Mouse (Mus musculus) heart, postnatal 25 days (tissue): Measurements from ENCODE around the gene Frat2. TPM values are rescaled to one million over a fixed set of nuclear protein-coding genes. Genes with fewer than 3 reads are reported as not detected.
A peak's percentile ranks its signal among the peaks of the same experiment; 100 is the strongest.
"Not testable (repeated sequence)": the region's sequence is repeated elsewhere in the genome, so short reads cannot be mapped to it uniquely, and the experiment has no call there.

Source experiments
- DNase-seq: peaks from one replicate; pipeline ENCODE4 v3.0.0; 2022; ENCODE audit warnings: low spot score
- intact Hi-C: fragments of 180-260 bp; cut with DNase I; formaldehyde crosslinking; loops from one replicate; pipeline ENCODE4 v1.15.1; 2025
- total RNA-seq, 2 experiments: library from RNA; stranded (reverse); gene quantifications; 2 replicates each; pipeline ENCODE4 v1.2.3; 2021

Frat2 gene
- 1 to 10 TPM; 5.6 to 5.8 TPM for total RNA-seq

GRCm38 (mm10) chr19:41847992-41848851 is at the start of gene Frat2:
TSS of gene Frat2 (minus strand) at chr19:41848132.
- intact Hi-C loops: loop anchor here (2.0 kb wide), 2 partner anchors 17 to 45 kb away; partner anchors contain the start of gene Arhgap19
- DNase-seq: peak; percentile 80

GRCm38 (mm10) chr19:41896319-41896711 is 48.4 kb upstream of the Frat2 start:
- DNase-seq: no peak

GRCm38 (mm10) chr19:41895460-41896318 is 47.8 kb upstream of the Frat2 start, which contains the start of gene Rrp12:
TSS of gene Rrp12 (minus strand) at chr19:41896173.
- peak; percentile 65 for DNase-seq
- intact Hi-C loops: no loop called here

More at GRCm38 (mm10) chr19:41896319-41896711, 48.4 kb upstream of the Frat2 start:
- intact Hi-C loops: no loop called here

GRCm38 (mm10) chr19:41894959-41895358 is 47.0 kb upstream of the Frat2 start:
- intact Hi-C loops: no loop called here
- no peak for DNase-seq

- intact Hi-C loops: no loop called here
These were observed 40.3 kb upstream of the Frat2 start for GRCm38 (mm10) chr19:41888191-41888590.

GRCm38 (mm10) chr19:41883882-41884281 is 36.0 kb upstream of the Frat2 start:
- intact Hi-C loops: no loop called here
- no peak for DNase-seq

More at GRCm38 (mm10) chr19:41888191-41888590, 40.3 kb upstream of the Frat2 start:
- no peak for DNase-seq

- no peak for DNase-seq
- intact Hi-C loops: no loop called here
These were observed 33.9 kb upstream of the Frat2 start for GRCm38 (mm10) chr19:41881842-41882241.

- intact Hi-C loops: no loop called here
- DNase-seq: no peak
These were observed 26.4 kb upstream of the Frat2 start for GRCm38 (mm10) chr19:41874356-41874755.

- intact Hi-C loops: no loop called here
- no peak for DNase-seq
These were observed 24.4 kb upstream of the Frat2 start for GRCm38 (mm10) chr19:41872285-41872684.

GRCm38 (mm10) chr19:41869946-41870345 is 22.0 kb upstream of the Frat2 start:
- not testable (repeated sequence) for DNase-seq
- intact Hi-C loops: loop anchor here (10.0 kb wide), 1 partner anchor 215 kb away; no protein-coding TSS in a partner anchor

- intact Hi-C loops: loop anchor here (10.0 kb wide), 1 partner anchor 214 kb away; no protein-coding TSS in a partner anchor
- DNase-seq: no peak
These were observed 21.4 kb upstream of the Frat2 start for GRCm38 (mm10) chr19:41869296-41869695.

GRCm38 (mm10) chr19:41866707-41867106 is 18.8 kb upstream of the Frat2 start:
- intact Hi-C loops: loop anchor here (10.0 kb wide), 1 partner anchor 212 kb away; no protein-coding TSS in a partner anchor
- DNase-seq: no peak

- intact Hi-C loops: no loop called here
- DNase-seq: no peak
These were observed 9.9 kb upstream of the Frat2 start for GRCm38 (mm10) chr19:41857816-41858310.

GRCm38 (mm10) chr19:41857086-41857762 is 9.3 kb upstream of the Frat2 start:
- intact Hi-C loops: no loop called here
- no peak for DNase-seq

GRCm38 (mm10) chr19:41852423-41852822 is 4.5 kb upstream of the Frat2 start:
- no peak for DNase-seq
- intact Hi-C loops: no loop called here

GRCm38 (mm10) chr19:41850719-41851543 is 3.0 kb upstream of the Frat2 start:
- DNase-seq: no peak
- intact Hi-C loops: no loop called here

- DNase-seq: no peak
- intact Hi-C loops: no loop called here
These were observed 2.2 kb upstream of the Frat2 start for GRCm38 (mm10) chr19:41850021-41850718.

- intact Hi-C loops: loop anchor here (2.0 kb wide), 2 partner anchors 17 to 45 kb away; partner anchors contain the start of gene Arhgap19
- DNase-seq: not testable (repeated sequence)
These were observed 329 bp downstream of the Frat2 start for GRCm38 (mm10) chr19:41847614-41847991.
